Mouse (Mus musculus) C2C12 (cell line): ENCODE results near the gene Fndc7. TPM values are rescaled to one million over a fixed set of nuclear protein-coding genes. Genes with fewer than 3 reads are reported as not detected.

Experiments used
- H3K27me3 ChIP-seq: one replicate; pipeline ENCODE4 v1.6.1; 2011; ENCODE audit not compliant: control insufficient read depth, insufficient read depth, insufficient read length
- H3K36me3 ChIP-seq: one replicate; pipeline ENCODE4 v1.6.1; 2011; ENCODE audit not compliant: control insufficient read depth, insufficient read depth
- H3K4me3 ChIP-seq: one replicate; pipeline ENCODE4 v1.5.1; 2011; ENCODE audit warnings: mild to moderate bottlenecking, control low read depth; ENCODE audit not compliant: poor library complexity, insufficient read depth, severe bottlenecking
- H3K79me2 ChIP-seq: one replicate; pipeline ENCODE4 v1.6.1; 2011; ENCODE audit not compliant: control insufficient read depth, insufficient read depth
- H3K79me3 ChIP-seq: one replicate; pipeline ENCODE4 v1.6.1; 2011; ENCODE audit warnings: low read depth, control low read depth
- H3ac ChIP-seq: one replicate; pipeline ENCODE3; 2011; ENCODE audit warnings: low read depth; ENCODE audit not compliant: control insufficient read depth, insufficient read length
- CEBPB ChIP-seq: IDR thresholded peaks from one replicate; pipeline ENCODE4 v1.6.1; 2011; ENCODE audit warnings: low read depth, mild to moderate bottlenecking, control low read depth, moderate library complexity
- CTCF ChIP-seq: IDR thresholded peaks from one replicate; pipeline ENCODE4 v1.5.1; 2011; ENCODE audit not compliant: control insufficient read depth, insufficient read depth, insufficient read length
- FOSL1 ChIP-seq: IDR thresholded peaks from one replicate; pipeline ENCODE4 v1.8.0; 2011; ENCODE audit warnings: mild to moderate bottlenecking, low read length; ENCODE audit not compliant: poor library complexity, insufficient read depth, severe bottlenecking
- MAX ChIP-seq: IDR thresholded peaks from one replicate; pipeline ENCODE4 v1.6.1; 2011; ENCODE audit warnings: mild to moderate bottlenecking, control low read depth
- MYOD1 ChIP-seq: IDR thresholded peaks from one replicate; pipeline ENCODE4 v1.6.1; 2011; ENCODE audit warnings: low read depth; ENCODE audit not compliant: control insufficient read depth, insufficient read length
- MYOG ChIP-seq: IDR thresholded peaks from one replicate; pipeline ENCODE4 v1.6.1; 2011; ENCODE audit not compliant: control insufficient read depth, insufficient read length; ENCODE audit errors: extremely low read depth
- USF1 ChIP-seq: IDR thresholded peaks from one replicate; pipeline ENCODE4 v1.6.1; 2011; ENCODE audit warnings: low read depth, mild to moderate bottlenecking, control low read depth, moderate library complexity
- polyA plus RNA-seq: library from polyadenylated mRNA; unstranded; fragments of >200 nt; fragmentation: generic; extraction: Trizol; gene quantifications from one replicate; pipeline ENCODE4 v1.2.1, GENCODE M21; 2012; ENCODE audit warnings: missing spikeins

The Fndc7 gene
- polyA plus RNA-seq, 1 experiment = 0.01 TPM

DNA sequence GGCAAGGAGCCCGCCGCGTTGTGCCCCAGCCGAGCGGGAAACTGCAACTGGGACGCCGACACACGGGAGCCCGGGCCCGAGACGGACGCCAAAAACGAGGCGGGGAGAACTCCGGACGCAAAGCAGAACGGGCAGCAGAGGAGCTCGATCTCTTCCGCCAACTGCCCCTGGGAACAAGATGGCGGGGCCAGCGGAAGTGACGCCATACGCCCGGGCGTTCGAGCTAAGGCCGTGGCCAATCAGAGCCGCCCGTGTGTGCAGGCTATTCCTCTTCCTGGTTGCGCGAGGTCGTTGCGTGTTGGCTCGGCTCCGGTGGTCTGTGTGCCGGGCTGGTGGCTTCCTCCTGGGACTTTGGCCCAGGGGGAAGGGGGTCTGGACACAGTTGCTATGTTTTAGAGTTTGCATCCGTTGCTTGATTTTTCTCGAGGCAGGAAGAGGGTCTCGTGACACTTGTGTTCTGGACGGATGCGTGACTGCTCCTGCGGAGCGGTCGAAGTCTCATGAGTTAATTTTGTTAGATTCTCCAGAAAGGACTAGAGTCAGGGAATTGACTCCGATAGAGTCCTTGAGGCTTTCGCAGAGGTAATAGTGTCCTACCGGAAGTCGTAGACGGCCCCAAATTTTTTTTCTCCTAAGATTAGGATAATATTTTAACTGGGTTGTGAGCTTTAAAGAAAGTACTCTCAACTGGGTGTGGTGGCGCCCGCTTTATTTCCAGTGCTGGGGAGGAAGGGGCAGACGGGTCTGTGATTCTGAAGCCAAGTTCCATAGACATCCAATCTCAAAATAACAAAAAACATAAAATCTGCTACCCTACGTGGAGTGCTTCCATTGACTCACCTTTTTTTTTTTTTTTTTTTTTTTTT, 22.0 kb upstream of the Fndc7 start, which contains the start of gene Prpf38b:
TSS of gene Prpf38b (minus strand) at position 180 of the 866 bp plus-strand sequence.
- Histone ChIP-seq H3K79me2 (peaks cover 57% of the 10 kb centered on the region), H3K4me3 (peak within 1 kb of the TSS; percentile 97), H3ac (peak within 1 kb of the TSS; percentile 90), H3K79me3 (peaks cover 45% of the 10 kb centered on the region), H3K27me3 (no peaks in the 10 kb centered on the region), H3K36me3 (peaks cover 33% of the 10 kb centered on the region)
- TF ChIP-seq FOSL1 (no peak), CTCF (no peak), MAX (no peak), USF1 (no peak), MYOG (no peak), CEBPB (no peak), MYOD1 (no peak)

DNA sequence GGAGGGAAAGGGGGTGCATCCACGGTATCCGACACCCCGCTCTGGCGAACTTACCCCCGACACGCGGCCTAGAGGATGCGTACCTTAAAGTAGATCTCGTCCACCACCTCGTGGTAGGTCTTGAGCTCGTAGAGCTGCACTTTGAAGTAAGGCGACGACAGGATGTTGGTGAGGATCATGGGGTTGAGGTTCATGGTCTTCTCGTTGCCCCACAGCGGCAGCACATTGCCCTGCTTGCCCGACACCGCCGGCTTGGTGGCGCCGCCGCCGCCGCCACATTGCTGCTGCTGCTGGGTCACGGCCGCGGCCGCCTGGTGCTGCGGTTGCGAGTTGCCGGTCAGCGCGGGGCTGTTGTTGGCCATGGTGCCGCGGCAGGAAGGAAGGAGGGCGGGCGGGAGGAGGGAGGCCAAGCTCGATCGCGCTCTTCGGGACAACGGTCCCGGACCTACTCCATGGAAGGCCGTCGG, 21.3 kb upstream of the Fndc7 start:
- Histone ChIP-seq H3K79me2 (peaks cover 64% of the 10 kb centered on the region), H3K27me3 (no peaks in the 10 kb centered on the region), H3ac (peak overlapping the region; percentile 90), H3K4me3 (peak overlapping the region; percentile 97), H3K79me3 (peaks cover 45% of the 10 kb centered on the region), H3K36me3 (peaks cover 40% of the 10 kb centered on the region)
- TF ChIP-seq CTCF (peak; percentile 43), CEBPB (no peak)

DNA sequence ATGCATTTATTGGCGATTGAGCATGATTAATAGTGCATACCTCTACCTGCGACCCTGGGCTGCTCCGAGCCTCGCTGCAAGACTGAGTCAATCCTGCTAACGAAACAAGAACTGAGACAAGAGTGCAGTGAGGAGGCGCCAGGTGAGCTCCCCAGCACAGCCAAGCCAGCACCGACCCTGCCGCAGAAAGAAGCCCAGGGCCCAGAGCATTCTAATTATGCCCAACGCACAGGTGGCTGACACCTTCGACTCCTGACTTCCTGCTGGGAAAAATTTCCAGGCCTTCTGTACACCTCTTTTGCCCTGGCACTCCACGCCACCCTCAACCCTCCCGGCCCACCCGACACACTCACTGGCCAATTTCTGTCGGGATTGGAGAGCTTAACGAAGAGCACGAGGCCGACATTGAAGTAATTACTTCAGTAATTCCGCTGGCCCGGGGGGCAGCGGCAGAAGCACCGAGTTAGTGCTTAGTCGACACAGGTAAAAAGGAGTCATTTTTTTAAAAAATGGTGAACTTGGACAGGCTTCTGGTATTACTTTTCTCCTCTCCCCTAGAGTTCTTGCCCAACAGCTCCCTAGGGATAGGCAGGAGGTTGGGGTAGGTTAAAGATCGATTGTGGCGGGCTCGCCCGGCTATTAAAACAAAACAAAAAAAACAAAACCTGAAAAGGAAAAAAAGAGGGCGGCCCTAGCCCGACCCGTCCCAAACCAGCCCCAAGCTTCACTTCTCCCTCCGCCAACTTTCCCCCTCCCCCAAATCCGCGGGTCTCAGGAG, 20.7 kb upstream of the Fndc7 start:
- TF ChIP-seq MAX (no peak), CEBPB (peak; percentile 25), USF1 (no peak), MYOG (no peak), FOSL1 (no peak)
- Histone ChIP-seq H3K4me3 (peak overlapping the region; percentile 97), H3K79me2 (peaks cover 70% of the 10 kb centered on the region), H3ac (peak overlapping the region; percentile 90), H3K27me3 (no peaks in the 10 kb centered on the region), H3K79me3 (peaks cover 51% of the 10 kb centered on the region), H3K36me3 (peaks cover 46% of the 10 kb centered on the region)

DNA sequence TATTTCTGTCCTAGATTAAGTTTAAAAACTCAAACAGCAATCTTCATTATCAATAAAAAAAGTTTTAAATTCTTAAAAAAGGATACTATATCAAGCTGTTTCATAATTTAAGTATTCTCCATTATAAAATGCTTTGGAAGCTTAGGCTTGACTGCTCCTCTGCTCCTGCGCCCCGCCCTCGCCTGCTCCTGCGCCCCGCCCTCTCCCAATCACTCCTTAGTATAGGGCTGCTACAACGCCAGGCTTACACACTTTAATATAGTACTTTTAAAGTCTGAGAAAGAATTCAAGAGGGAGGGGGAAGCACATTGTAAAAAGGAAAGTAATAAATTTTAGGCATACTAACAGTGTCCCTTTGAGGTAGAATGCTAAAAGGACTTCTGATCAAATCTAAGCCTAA, 13.1 kb upstream of the Fndc7 start:
- peaks cover 17% of the 10 kb centered on the region for H3K79me3 ChIP-seq
- H3K36me3 ChIP-seq = peaks cover 77% of the 10 kb centered on the region
- no peak overlapping the region for H3K4me3 ChIP-seq
- H3K27me3 ChIP-seq = no peaks in the 10 kb centered on the region
- peaks cover 35% of the 10 kb centered on the region for H3K79me2 ChIP-seq
- TF ChIP-seq CTCF (no peak), MYOG (no peak), MAX (no peak), USF1 (no peak)
- H3ac ChIP-seq = no peak overlapping the region

DNA sequence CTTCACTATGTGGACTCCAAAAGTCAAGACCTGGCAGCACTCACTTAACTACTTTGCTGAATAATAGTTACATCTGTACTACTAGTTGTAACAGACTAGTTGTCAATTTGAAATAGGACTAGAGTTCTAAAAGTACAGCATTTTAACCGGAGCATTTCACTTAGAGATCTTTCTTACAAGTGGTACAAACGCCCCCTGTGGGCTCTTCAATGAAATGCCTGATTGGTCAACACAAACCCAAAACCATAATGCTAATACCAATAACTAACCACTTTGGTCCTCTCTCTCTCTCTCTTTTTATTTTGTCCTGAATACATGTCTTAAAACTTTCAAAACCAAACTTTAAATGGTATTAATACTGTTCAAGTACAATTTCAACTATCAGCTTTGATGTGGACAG, 12.2 kb upstream of the Fndc7 start:
- peaks cover 9% of the 10 kb centered on the region for H3K79me3 ChIP-seq
- H3K4me3 ChIP-seq = no peak overlapping the region
- peaks cover 26% of the 10 kb centered on the region for H3K79me2 ChIP-seq
- peaks cover 68% of the 10 kb centered on the region for H3K36me3 ChIP-seq
- no peak for TF ChIP-seq MYOG
- H3ac ChIP-seq = no peak overlapping the region
- no peaks in the 10 kb centered on the region for H3K27me3 ChIP-seq

DNA sequence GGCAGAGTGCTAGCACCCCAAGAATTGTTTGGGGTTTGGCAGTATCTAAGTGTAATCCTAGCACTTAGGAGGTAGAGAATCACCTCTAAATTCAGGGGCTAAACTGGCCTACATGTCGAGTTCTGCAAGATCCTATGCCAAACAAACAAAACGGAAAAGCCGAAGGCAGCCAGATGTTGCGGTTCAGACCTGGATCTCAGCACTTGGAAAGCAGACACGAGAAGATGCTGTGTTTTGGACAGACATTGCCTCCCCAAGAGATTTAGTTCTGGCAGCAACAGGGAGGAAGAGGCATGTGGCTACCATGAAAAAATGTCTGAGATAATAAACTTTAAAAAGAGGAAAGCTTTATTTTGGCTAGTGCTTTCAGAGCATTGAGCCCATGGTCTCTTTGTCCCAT, 10.9 kb upstream of the Fndc7 start:
- Histone ChIP-seq H3K36me3 (peaks cover 54% of the 10 kb centered on the region), H3K27me3 (no peaks in the 10 kb centered on the region), H3ac (no peak overlapping the region), H3K79me2 (peaks cover 13% of the 10 kb centered on the region), H3K79me3 (peaks cover 3% of the 10 kb centered on the region), H3K4me3 (no peak overlapping the region)
- no peak for TF ChIP-seq MAX
- no peak for TF ChIP-seq USF1
- TF ChIP-seq MYOD1 = no peak
- TF ChIP-seq MYOG = no peak
- TF ChIP-seq CEBPB = no peak
- TF ChIP-seq CTCF = no peak
- no peak for TF ChIP-seq FOSL1
